Mouse (Mus musculus) layer of hippocampus, adult 2 months (tissue): ENCODE measurements around the gene Cuedc2. TPM values are rescaled to one million over a fixed set of nuclear protein-coding genes. Genes with fewer than 3 reads are reported as not detected.

Experiments used
- DNase-seq, 2 experiments: peaks; one replicate each; pipeline ENCODE4 v3.0.0; 2022; ENCODE audit warnings: low spot score in 2 of 2
- H3K27ac ChIP-seq: fragments of 200-600 bp; 2 replicates; pipeline ENCODE4 v1.8.1; 2022
- H3K4me3 ChIP-seq: fragments of 200-600 bp; 2 replicates; pipeline ENCODE4 v1.8.1; 2022; ENCODE audit warnings: mild to moderate bottlenecking
- CTCF ChIP-seq: fragments of 200-600 bp; conservative IDR thresholded peaks from 2 replicates; pipeline ENCODE4 v1.8.1; 2022; ENCODE audit warnings: antibody characterized with exemption, mild to moderate bottlenecking, moderate library complexity
- total RNA-seq, 2 experiments: library from RNA; stranded (reverse); gene quantifications; 2 replicates each; pipeline ENCODE4 v1.2.3; 2021

The Cuedc2 gene
- total RNA-seq, 2 experiments from 2014 or later: 171 to 178 TPM

GRCm38 (mm10) chr19:46356701-46357138, 18.2 kb upstream of the Cuedc2 start:
- peak; percentile 92 to 94 for DNase-seq
- Histone ChIP-seq H3K4me3 (peak overlapping the region; percentile 97), H3K27ac (peak overlapping the region; percentile 95)
- no peak for TF ChIP-seq CTCF

DNA sequence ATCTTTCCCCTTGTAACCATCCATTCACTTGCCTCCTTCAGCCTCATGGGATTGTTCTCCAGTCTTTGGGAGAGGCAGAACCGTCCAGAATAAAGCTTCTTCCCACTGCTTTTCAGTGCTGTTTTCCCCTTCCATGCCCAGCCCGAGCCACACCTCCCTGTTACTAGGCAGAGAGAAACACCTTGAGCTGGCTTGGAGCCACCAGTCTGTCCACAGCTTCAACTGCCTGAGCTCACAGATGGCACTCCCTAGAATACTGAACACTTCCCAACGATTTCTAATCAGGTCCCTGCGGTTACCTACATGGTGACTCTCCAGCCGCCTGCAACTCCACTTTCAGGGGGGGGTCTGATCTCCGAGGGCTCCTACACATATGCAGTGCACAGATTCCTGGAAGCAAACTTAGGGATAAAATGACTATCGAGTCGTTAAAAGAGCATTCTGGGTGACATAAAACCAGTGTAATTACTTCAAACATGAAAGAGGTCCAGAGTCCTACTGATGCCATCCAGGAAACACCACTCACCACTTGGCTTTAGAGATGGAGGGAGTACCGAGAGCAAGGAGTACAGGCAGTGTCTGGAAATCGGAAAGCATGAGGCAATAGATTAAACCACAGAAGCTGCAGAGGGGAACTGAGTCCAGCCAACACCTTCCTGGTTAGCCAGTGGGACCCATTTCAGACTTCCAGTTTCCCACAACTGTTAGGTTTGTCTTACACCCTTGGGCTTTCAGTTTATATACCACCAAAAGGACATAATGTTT, 11.8 kb upstream of the Cuedc2 start, which contains the start of gene 2310034G01Rik:
Gene 2310034G01Rik, minus strand, starts transcription at position 135 of the 765 bp plus-strand sequence.
- Histone ChIP-seq H3K27ac (peak within 1 kb of the TSS; percentile 98), H3K4me3 (peak within 1 kb of the TSS; percentile 80)
- no peak for DNase-seq
- no peak for TF ChIP-seq CTCF

DNA sequence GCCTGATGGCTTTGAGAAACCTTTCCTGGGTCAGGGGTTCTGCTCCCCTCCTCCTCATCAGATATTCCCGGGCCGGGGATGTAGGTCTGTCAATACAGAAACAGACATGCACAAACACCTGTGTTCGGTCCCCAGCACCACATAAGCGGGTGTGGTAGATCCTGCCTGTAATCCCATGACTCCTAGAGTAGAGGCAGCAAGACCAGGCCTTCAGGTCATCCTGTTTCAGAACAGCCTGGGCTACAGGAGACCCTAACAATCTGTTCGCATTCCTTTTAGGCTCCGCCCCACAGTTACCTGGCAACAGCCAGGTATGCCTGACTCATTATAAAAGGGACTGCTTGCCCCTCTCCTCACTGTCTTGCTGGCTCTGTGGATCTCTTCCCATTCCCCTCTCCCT, 11.0 kb upstream of the Cuedc2 start:
- TF ChIP-seq CTCF: no peak
- DNase-seq: no peak
- H3K4me3 ChIP-seq: peak overlapping the region; percentile 80
- peak overlapping the region; percentile 98 for H3K27ac ChIP-seq

- DNase-seq: peak; percentile 90 to 93
- no peak; the same call in 1 of the 2 replicates for TF ChIP-seq CTCF
- Histone ChIP-seq H3K4me3 (peak overlapping the region; percentile 80), H3K27ac (peak overlapping the region; percentile 98)
These were observed 10.4 kb upstream of the Cuedc2 start for GRCm38 (mm10) chr19:46348761-46349458.

DNA sequence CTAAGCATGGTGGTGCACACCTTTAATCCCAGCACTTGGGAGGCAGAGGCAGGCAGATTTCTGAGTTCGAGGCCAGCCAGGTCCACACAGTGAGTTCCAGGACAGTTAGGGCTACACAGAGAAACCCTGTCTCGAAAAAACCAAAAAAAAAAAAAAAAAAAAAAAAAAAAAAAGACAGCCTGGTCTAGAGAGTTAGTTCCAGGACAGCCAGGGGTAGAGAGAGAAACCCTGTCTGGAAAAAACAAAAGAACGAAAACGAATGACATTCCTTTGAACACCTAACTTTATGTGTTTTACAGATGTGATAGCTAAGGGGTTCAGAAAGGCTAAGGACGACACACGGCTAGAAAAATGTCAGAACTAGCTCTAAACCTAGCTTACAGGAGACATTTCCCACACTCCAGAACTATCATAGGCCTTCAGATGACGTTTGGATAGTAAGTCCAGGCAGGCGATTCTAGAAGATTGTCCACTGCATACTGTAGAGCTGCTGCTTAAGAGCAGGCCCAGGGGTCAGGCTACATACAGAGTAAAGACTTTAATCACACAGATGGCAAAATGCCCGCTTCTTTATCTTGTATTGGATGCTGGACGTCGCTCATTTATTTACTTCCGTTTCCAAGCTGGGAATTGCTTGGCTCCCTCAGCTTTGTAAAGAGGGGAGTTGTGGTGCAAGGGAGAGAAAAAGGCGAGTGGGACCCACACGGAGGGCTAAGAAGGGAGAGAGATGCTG, 9.6 kb upstream of the Cuedc2 start:
- TF ChIP-seq CTCF: no peak
- H3K27ac ChIP-seq: peak overlapping the region; percentile 98
- H3K4me3 ChIP-seq: peak overlapping the region; percentile 80
- DNase-seq: no peak

DNA sequence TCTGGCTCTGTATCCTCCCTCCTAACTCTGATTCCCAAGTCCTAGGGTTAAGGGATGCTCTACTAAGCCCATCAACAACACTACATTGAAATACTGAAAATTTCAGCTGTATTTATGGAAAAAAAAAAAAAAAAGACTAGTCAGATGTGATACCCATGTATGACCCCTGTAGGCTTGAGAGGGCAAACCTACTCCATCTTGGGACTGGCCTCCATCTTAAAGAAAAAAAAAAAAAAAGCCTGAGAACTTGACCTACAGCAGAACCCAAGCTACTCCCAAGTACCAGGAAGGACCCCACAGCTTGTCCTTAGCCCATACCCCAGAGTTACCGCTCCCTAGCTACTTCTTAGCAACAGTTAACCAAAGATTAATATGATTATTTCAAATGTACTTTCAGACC, 8.6 kb upstream of the Cuedc2 start:
- DNase-seq: no peak
- H3K4me3 ChIP-seq: no peak overlapping the region
- TF ChIP-seq CTCF: no peak

DNA sequence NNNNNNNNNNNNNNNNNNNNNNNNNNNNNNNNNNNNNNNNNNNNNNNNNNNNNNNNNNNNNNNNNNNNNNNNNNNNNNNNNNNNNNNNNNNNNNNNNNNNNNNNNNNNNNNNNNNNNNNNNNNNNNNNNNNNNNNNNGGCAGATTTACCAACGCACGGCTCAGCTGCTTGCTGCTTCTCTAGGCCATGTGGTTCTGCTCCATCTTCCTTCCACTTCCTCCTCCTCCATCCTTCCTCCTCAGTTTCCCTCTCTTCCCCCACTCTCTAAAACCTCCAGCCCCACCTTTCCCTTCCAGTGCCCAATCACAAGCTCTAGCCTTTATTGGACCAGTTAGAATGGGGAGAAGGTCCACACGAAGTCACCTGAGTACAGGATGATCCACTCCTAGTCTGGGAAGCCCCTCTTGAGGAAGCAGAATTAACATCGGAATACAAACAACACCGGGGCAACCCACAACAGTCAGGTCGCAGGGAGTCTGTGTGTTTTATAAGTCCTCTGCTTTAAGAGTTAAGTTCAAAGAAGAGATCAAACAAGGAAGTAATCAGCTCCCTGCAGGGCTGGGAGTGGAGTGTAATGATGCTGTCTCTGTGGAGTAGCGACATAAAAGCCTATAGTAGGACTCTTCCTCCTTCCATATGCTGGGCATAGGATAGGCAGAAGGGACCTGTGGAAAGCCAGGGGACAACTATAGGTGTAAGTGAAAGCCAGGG, 6.4 kb upstream of the Cuedc2 start:
- no peak for TF ChIP-seq CTCF
- Histone ChIP-seq H3K4me3 (no peak overlapping the region), H3K27ac (no peak overlapping the region)
- no peak for DNase-seq

More for the DNA sequence above, 8.6 kb upstream of the Cuedc2 start:
- H3K27ac ChIP-seq: no peak overlapping the region

DNA sequence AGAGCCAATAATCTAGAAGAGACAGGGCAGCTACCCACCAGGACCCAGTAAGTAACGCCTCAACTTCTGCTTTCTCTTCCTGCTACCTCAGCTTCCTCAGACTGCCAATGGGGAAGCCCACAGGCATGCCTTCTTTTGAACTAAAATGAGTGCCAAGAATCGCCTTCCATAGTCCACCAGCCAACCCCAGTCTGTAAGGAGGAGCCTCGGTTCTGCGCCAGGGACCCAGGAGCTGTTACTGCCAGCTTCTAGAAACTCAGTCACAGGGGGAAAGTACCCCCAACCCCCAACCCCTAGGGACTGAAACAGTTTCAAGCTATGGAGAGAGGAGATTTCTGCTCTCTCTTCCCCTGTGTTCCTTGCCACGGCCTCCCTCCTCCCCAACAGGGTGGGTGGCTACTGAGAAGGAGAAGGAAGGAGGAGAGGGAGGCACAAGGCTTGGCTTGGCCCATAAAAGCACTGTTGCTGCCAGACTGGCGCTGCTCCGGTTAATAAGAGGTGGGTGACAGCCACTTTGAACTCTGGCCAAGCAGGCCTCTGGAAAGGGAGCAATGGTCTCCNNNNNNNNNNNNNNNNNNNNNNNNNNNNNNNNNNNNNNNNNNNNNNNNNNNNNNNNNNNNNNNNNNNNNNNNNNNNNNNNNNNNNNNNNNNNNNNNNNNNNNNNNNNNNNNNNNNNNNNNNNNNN, 927 bp upstream of the Cuedc2 start:
- TF ChIP-seq CTCF: no peak
- peak overlapping the region; percentile 70 for H3K27ac ChIP-seq
- DNase-seq: no peak
- peak overlapping the region; percentile 97 for H3K4me3 ChIP-seq

- no peak for TF ChIP-seq CTCF
- H3K27ac ChIP-seq: peak overlapping the region; percentile 70
- DNase-seq: no peak
- H3K4me3 ChIP-seq: peak overlapping the region; percentile 97
These were observed 412 bp upstream of the Cuedc2 start for GRCm38 (mm10) chr19:46338942-46339286.

DNA sequence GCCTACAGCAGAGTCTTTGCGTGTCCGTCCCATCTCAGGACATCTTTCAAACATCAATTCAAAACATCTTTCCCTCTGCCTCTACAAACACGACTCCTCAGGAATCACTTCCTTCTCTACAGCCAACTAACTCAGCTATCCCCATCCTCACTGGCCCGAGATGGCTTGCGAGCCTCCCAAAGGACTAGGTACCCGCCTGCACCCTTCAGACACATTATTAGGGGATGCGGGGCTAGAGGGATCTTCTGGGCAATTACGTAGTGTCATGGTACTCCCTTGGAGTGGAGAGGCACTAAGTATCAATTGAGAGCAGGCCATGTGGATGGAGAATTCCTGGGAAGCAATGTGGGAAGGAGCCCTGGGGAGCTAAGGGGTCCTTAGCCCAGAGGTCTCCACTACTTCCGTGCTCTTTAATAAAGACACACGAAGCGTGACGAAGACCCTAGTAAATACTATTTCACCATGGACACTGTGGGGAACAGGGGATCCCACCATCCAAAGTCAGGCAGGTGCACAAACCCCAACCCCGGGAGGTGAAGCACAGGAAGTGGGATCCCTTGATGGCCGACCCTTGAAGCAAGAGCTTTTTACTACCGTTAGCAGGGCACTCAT, 677 bp downstream of the Cuedc2 start:
- DNase-seq: no peak
- Histone ChIP-seq H3K4me3 (peak overlapping the region; percentile 97), H3K27ac (peak overlapping the region; percentile 86)
- no peak for TF ChIP-seq CTCF

- no peak for DNase-seq
- Histone ChIP-seq H3K4me3 (no peak overlapping the region), H3K27ac (no peak overlapping the region)
- TF ChIP-seq CTCF: no peak
These were observed 4.6 kb downstream of the Cuedc2 start for GRCm38 (mm10) chr19:46333906-46334305.
